Mouse (Mus musculus): ENCODE data around the gene Lmnb2. TPM values are rescaled to one million over a fixed set of nuclear protein-coding genes. Genes with fewer than 3 reads are reported as not detected.

Gene Lmnb2
- polyA plus RNA-seq (2012; fragmentation: generic; extraction: Trizol), result 66.4 TPM
- long read RNA-seq, experiment 1, transcript Lmnb2-201 (12 exons, 3,531 nt), result major isoform, 11 of 29 reads
- long read RNA-seq, experiment 1, partial matches to known transcripts, result 4 of 29 reads
- long read RNA-seq, experiment 1, other reads (novel, unspliced or antisense), result 14 of 29 reads
- long read RNA-seq, experiment 2, transcript Lmnb2-201 (12 exons, 3,531 nt), result major isoform, 505 of 588 reads
- long read RNA-seq, experiment 2, partial matches to known transcripts, result 21 of 588 reads
- long read RNA-seq, experiment 2, other reads (novel, unspliced or antisense), result 62 of 588 reads

- peak within 1 kb of the TSS; percentile 75 for H3ac ChIP-seq (ENCODE audit: control insufficient read depth, insufficient read length, low read depth)
- TF ChIP-seq FOSL1 (IDR thresholded peaks at IDR 0.05; ENCODE audit: insufficient read depth, low read length, poor library complexity, severe bottlenecking) (no peak), MYOG (IDR thresholded peaks at IDR 0.05; ENCODE audit: control insufficient read depth, extremely low read depth, insufficient read length) (no peak), CTCF (IDR thresholded peaks at IDR 0.05; ENCODE audit: control insufficient read depth, insufficient read depth, insufficient read length) (no peak), USF1 (IDR thresholded peaks at IDR 0.05; ENCODE audit: low read depth) (no peak), MYOD1 (IDR thresholded peaks at IDR 0.05; ENCODE audit: control insufficient read depth, insufficient read length, low read depth) (no peak)
- peaks cover 53% of the 10 kb centered on the region for H3K79me2 ChIP-seq (ENCODE audit: control insufficient read depth, insufficient read depth)
- peaks cover 7% of the 10 kb centered on the region for H3K36me3 ChIP-seq (ENCODE audit: control insufficient read depth, insufficient read depth)
- peaks cover 18% of the 10 kb centered on the region for H3K79me3 ChIP-seq (ENCODE audit: low read depth)
- H3K27me3 ChIP-seq (ENCODE audit: control insufficient read depth, insufficient read depth, insufficient read length), result no peaks in the 10 kb centered on the region
- H3K4me3 ChIP-seq (ENCODE audit: insufficient read depth, poor library complexity, severe bottlenecking), result peak within 1 kb of the TSS; percentile 91
Measured at GRCm38 (mm10) chr10:80917779-80918434, at the start of gene Lmnb2. Lmnb2 (minus strand) TSS chr10:80918245.

GRCm38 (mm10) chr10:80967101-80967656 lies 49.1 kb upstream of the Lmnb2 start:
- no peak overlapping the region for H3ac ChIP-seq (ENCODE audit: control insufficient read depth, insufficient read length, low read depth)

GRCm38 (mm10) chr10:80966296-80966695 lies 48.3 kb upstream of the Lmnb2 start:
- TF ChIP-seq USF1 (IDR thresholded peaks at IDR 0.05; ENCODE audit: low read depth) (no peak), MYOD1 (IDR thresholded peaks at IDR 0.05; ENCODE audit: control insufficient read depth, insufficient read length, low read depth) (no peak), MAX (IDR thresholded peaks at IDR 0.05) (no peak), CEBPB (IDR thresholded peaks at IDR 0.05; ENCODE audit: low read depth) (no peak), MYOG (IDR thresholded peaks at IDR 0.05; ENCODE audit: control insufficient read depth, extremely low read depth, insufficient read length) (no peak), FOSL1 (IDR thresholded peaks at IDR 0.05; ENCODE audit: insufficient read depth, low read length, poor library complexity, severe bottlenecking) (no peak), CTCF (IDR thresholded peaks at IDR 0.05; ENCODE audit: control insufficient read depth, insufficient read depth, insufficient read length) (no peak)
- Histone ChIP-seq H3K36me3 (ENCODE audit: control insufficient read depth, insufficient read depth) (no peaks in the 10 kb centered on the region), H3K27me3 (ENCODE audit: control insufficient read depth, insufficient read depth, insufficient read length) (no peaks in the 10 kb centered on the region), H3K4me3 (ENCODE audit: insufficient read depth, poor library complexity, severe bottlenecking) (no peak overlapping the region), H3ac (ENCODE audit: control insufficient read depth, insufficient read length, low read depth) (no peak overlapping the region), H3K79me3 (ENCODE audit: low read depth) (no peaks in the 10 kb centered on the region), H3K79me2 (ENCODE audit: control insufficient read depth, insufficient read depth) (no peaks in the 10 kb centered on the region)

More at GRCm38 (mm10) chr10:80967101-80967656, 49.1 kb upstream of the Lmnb2 start:
- Histone ChIP-seq H3K79me3 (ENCODE audit: low read depth) (no peaks in the 10 kb centered on the region), H3K36me3 (ENCODE audit: control insufficient read depth, insufficient read depth) (no peaks in the 10 kb centered on the region), H3K27me3 (ENCODE audit: control insufficient read depth, insufficient read depth, insufficient read length) (no peaks in the 10 kb centered on the region), H3K4me3 (ENCODE audit: insufficient read depth, poor library complexity, severe bottlenecking) (no peak overlapping the region), H3K79me2 (ENCODE audit: control insufficient read depth, insufficient read depth) (no peaks in the 10 kb centered on the region)
- TF ChIP-seq MYOG (IDR thresholded peaks at IDR 0.05; ENCODE audit: control insufficient read depth, extremely low read depth, insufficient read length) (no peak), FOSL1 (IDR thresholded peaks at IDR 0.05; ENCODE audit: insufficient read depth, low read length, poor library complexity, severe bottlenecking) (no peak), MAX (IDR thresholded peaks at IDR 0.05) (no peak), MYOD1 (IDR thresholded peaks at IDR 0.05; ENCODE audit: control insufficient read depth, insufficient read length, low read depth) (no peak), CTCF (IDR thresholded peaks at IDR 0.05; ENCODE audit: control insufficient read depth, insufficient read depth, insufficient read length) (no peak), USF1 (IDR thresholded peaks at IDR 0.05; ENCODE audit: low read depth) (no peak), CEBPB (IDR thresholded peaks at IDR 0.05; ENCODE audit: low read depth) (no peak)

GRCm38 (mm10) chr10:80963031-80963975 lies 45.3 kb upstream of the Lmnb2 start:
- Histone ChIP-seq H3K4me3 (ENCODE audit: insufficient read depth, poor library complexity, severe bottlenecking) (no peak overlapping the region), H3ac (ENCODE audit: control insufficient read depth, insufficient read length, low read depth) (no peak overlapping the region), H3K27me3 (ENCODE audit: control insufficient read depth, insufficient read depth, insufficient read length) (no peaks in the 10 kb centered on the region), H3K36me3 (ENCODE audit: control insufficient read depth, insufficient read depth) (no peaks in the 10 kb centered on the region), H3K79me3 (ENCODE audit: low read depth) (no peaks in the 10 kb centered on the region), H3K79me2 (ENCODE audit: control insufficient read depth, insufficient read depth) (no peaks in the 10 kb centered on the region)
- no peak for TF ChIP-seq MYOG (IDR thresholded peaks at IDR 0.05; ENCODE audit: control insufficient read depth, extremely low read depth, insufficient read length)
- TF ChIP-seq MAX (IDR thresholded peaks at IDR 0.05), result no peak
- no peak for TF ChIP-seq CEBPB (IDR thresholded peaks at IDR 0.05; ENCODE audit: low read depth)
- TF ChIP-seq MYOD1 (IDR thresholded peaks at IDR 0.05; ENCODE audit: control insufficient read depth, insufficient read length, low read depth), result no peak
- TF ChIP-seq FOSL1 (IDR thresholded peaks at IDR 0.05; ENCODE audit: insufficient read depth, low read length, poor library complexity, severe bottlenecking), result no peak
- no peak for TF ChIP-seq USF1 (IDR thresholded peaks at IDR 0.05; ENCODE audit: low read depth)
- no peak for TF ChIP-seq CTCF (IDR thresholded peaks at IDR 0.05; ENCODE audit: control insufficient read depth, insufficient read depth, insufficient read length)

- Histone ChIP-seq H3K4me3 (ENCODE audit: insufficient read depth, poor library complexity, severe bottlenecking) (no peak overlapping the region), H3ac (ENCODE audit: control insufficient read depth, insufficient read length, low read depth) (no peak overlapping the region), H3K79me2 (ENCODE audit: control insufficient read depth, insufficient read depth) (no peaks in the 10 kb centered on the region), H3K27me3 (ENCODE audit: control insufficient read depth, insufficient read depth, insufficient read length) (no peaks in the 10 kb centered on the region), H3K79me3 (ENCODE audit: low read depth) (no peaks in the 10 kb centered on the region), H3K36me3 (ENCODE audit: control insufficient read depth, insufficient read depth) (no peaks in the 10 kb centered on the region)
- TF ChIP-seq FOSL1 (IDR thresholded peaks at IDR 0.05; ENCODE audit: insufficient read depth, low read length, poor library complexity, severe bottlenecking), result no peak
- no peak for TF ChIP-seq MAX (IDR thresholded peaks at IDR 0.05)
- no peak for TF ChIP-seq MYOG (IDR thresholded peaks at IDR 0.05; ENCODE audit: control insufficient read depth, extremely low read depth, insufficient read length)
- no peak for TF ChIP-seq USF1 (IDR thresholded peaks at IDR 0.05; ENCODE audit: low read depth)
- TF ChIP-seq CTCF (IDR thresholded peaks at IDR 0.05; ENCODE audit: control insufficient read depth, insufficient read depth, insufficient read length), result no peak
- TF ChIP-seq CEBPB (IDR thresholded peaks at IDR 0.05; ENCODE audit: low read depth), result no peak
Measured at GRCm38 (mm10) chr10:80962585-80962984, 44.5 kb upstream of the Lmnb2 start.

All from C2C12 (cell line).